Mouse (Mus musculus) telencephalon, adult 2 months (tissue): ENCODE results near the gene Mgea5.

Experiments
- DNase-seq: peaks from one replicate; pipeline ENCODE4 v3.0.0-alpha.2; 2011; ENCODE audit warnings: low read depth, low spot score

The Mgea5 gene

GRCm38 (mm10) chr19:45731658-45732057 is 52.0 kb downstream of the Mgea5 start:
- DNase-seq: no peak

- DNase-seq: no peak
Observed at GRCm38 (mm10) chr19:45730042-45730441, 53.6 kb downstream of the Mgea5 start.

- DNase-seq: no peak
Observed at GRCm38 (mm10) chr19:45727231-45727630, 56.4 kb downstream of the Mgea5 start.

DNA sequence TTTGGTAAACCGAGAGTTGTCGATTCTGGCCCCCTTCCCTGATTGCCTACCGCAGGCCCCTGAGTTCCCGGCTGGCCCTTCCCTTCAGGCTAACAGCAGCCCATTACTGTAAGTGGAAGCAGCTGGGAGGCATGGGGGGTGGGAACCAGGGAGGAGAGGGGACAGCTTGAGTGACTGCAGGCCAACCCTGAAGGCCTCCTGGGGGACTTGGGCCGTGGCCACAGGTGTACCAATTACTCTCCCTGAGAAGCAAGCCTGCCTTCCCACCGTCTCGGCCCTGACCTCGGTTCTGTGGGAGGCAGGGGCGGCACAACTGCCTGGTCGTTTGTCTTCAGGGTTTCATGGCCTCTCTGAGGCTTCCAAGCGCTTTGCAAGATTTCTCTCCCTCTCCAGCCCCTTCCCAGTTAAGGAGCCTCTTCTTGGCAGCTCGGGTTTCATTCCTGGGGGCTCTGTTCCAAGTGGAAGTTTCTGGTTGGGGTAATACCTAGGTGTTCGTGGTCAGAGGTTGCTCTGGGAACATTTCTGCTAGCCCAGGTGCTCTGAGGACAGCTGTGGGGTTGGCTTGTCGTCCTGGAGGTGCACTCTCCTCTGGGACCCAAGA is 57.9 kb downstream of the Mgea5 start:
- no peak for DNase-seq

DNA sequence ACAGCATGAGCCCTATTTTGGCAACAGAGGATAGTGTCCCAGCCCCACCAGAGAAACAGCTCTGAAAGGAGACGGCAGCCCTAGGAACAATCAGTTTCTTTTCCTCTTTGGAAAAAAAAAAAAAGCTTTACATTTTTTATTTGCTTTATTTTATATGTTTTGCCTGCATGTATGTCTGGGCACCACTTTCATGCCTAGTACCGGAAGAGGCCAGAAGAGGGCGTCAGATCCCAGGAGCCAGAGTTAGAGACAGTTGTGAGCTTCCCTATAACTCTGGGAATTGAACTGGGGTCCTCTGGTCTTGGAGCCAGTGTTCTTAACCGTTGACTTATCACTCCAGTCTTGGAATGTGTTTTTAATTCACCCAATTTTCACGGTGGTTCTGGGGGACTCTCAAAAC is 61.4 kb downstream of the Mgea5 start:
- DNase-seq: no peak

DNA sequence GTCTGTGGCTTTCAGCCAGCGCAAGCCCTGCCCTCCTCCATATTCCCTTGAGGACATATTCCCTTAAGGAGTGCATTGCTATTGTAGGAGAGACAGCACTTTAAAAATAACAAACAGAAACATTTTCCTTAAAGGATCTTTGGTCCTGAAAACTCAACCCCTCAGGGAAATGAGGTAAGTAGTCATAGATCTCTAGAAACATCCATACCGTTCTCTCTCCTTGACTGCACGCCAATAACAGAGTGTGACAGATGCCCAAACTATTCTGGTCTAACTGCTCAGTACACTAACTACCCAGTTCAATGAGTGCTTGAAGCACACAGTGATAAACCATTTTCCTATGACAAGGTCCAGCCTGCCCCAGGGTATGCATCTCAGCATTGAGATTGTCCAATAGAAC is 65.4 kb downstream of the Mgea5 start:
- peak; percentile 16 for DNase-seq

DNA sequence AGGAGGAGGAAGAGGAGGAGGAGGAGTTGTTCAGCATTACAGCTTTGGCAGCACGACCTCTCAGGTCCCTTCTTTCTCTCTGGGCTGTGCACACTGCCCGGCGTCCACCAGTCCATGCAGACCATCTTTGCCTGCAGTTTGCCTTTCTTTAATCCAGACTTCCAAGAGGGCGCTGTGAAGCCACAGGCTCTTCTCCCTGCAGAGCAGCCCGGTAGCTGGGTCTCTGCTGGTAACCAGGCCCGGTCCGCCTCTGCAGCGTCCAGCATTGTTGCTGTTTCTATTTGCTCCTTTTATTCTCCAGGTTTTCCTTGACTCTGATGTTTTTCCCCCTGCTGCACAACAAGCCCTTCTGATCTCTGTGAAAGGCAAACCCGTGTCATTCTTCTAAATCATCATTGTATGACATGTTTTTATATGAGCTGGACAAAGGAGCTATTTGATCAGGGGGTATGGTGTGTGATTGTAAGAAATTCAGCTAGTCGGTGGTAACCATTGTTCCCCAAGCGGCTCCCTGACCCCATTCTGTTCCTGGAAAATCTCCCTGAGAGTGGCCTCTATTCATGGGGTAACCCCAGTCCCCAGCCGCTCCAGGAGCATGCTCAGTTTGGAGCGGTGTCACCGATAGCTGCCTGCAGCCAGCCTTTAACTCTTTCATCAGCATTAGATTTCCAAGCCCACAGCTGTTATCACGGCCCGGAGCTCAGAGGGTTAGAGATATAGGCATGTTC is 66.0 kb downstream of the Mgea5 start:
- DNase-seq: peak; percentile 28

GRCm38 (mm10) chr19:45708704-45709103 is 74.9 kb downstream of the Mgea5 start:
- DNase-seq: no peak
